Mouse (Mus musculus) layer of hippocampus, adult 6 months (tissue): Measurements from ENCODE around the gene Zfp518b. TPM values are rescaled to one million over a fixed set of nuclear protein-coding genes. Genes with fewer than 3 reads are reported as not detected.

Experiments used
- long read RNA-seq, 2 experiments: library from polyadenylated mRNA; unstranded; transcript quantifications; one replicate each; pipeline ENCODE4 v2.0.0; 2019 to 2020
- polyA plus RNA-seq: library from polyadenylated mRNA; unstranded; fragments of <200 nt; fragmentation: Nextera tagmentation; gene quantifications from 2 replicates; pipeline ENCODE4 v1.2.3, GENCODE M21; 2021

Zfp518b gene
- polyA plus RNA-seq, result 2.3 and 2.5 TPM in 2 replicates
- long read RNA-seq, experiment 1, partial matches to known transcripts, result 0 of 8 reads
- long read RNA-seq, experiment 1, other reads (novel, unspliced or antisense), result 8 of 8 reads
- long read RNA-seq, experiment 2, full-length matches to known transcripts, result 2 of 9 reads
- long read RNA-seq, experiment 2, partial matches to known transcripts, result 0 of 9 reads
- long read RNA-seq, experiment 2, other reads (novel, unspliced or antisense), result 7 of 9 reads

DNA sequence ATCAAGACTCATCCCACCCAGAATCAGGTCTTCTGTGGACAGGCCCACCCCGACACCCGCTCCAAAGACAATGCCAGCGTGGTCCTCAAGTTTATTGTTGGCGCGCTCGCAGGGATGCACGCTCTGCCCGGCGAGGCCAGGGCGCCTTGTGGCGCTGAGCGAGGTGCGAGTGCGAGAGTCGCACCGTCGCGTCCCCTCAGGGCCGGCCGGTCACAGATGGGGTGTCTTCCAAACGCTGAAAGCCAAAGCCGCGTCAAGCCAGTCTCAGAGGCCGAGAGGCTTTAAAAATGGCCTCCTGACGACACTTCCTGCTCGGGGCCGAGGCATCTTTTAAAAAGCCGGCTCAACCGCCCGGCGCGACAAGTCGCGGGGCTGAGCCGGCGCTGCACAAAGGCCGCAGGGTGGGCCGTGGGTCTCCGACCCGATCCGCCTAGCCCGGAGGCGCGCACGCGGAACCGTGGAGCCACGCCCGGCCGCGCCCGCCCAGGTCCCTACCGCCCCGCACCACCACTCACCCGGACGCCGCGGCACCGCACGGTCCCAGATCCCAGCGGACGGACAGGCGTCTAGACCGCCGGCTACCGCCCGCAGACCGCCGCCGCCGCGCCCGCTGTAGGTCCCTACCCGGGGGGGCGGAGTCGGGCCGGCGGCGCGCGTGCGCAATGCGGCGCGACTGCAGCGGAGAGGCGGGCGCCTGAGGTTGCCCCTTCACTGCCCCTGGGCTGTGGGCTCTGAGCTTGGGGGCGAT lies at the start of gene Zfp518b:
Gene Zfp518b (minus strand): TSS at position 663 of the 748 bp plus-strand sequence.

Other genes starting within 250 kb of the Zfp518b start
- 0.65 and 1.3 TPM in 2 replicates for gene Slc2a9, start 181.7 kb downstream of the Zfp518b start, polyA plus RNA-seq
- 181 and 183 TPM in 2 replicates for gene Wdr1, start 121.6 kb downstream of the Zfp518b start, polyA plus RNA-seq
- 0.10 TPM in 1 of 2 replicates, not detected in the other for gene Clnk, start 192.0 kb upstream of the Zfp518b start, polyA plus RNA-seq